In the genomic region with DNA sequence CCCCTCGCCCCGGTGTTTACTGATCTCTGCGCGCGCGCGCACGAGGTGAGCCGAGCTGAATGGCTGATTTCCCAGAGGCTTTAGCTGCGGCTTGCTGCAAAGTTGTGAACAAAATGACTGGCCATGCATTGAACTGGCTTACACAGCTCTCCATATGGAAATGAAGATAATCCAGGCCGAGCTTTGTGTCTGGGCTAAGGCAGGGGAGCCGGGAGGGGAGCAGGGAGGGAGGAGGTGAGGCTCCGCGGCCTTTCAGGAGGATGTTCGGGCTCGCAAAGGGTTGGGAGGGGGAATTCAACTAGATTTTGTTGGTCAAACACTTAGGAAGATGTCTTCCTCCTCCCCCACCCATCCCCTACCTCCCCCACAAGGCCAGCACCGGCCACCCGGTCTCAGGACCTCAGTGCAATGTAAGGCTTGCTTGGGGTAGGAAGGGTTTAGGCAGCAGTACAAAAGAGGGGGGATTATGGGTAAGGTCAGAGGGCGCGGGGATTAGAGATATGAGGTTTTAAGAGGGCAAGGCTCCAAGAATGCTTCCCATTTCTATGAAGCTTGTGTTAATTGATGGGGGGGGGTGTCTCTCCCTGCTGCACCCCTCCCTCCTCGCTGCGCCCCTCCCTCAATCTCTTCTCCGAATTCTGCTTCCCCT, we compare ENCODE assay signal across 13 mouse cellular contexts.
DNase-seq lines count a peak whose midpoint lies in the region; ATAC-seq and TF ChIP-seq lines count a peak whose summit lies in the region.
"Had no signal": no experiment of that assay in that cellular context is flagged by ENCODE, and none has a peak within 500 bp of the region (broad histone marks: within the 10 kb centered on the region; RNA-seq: fewer than 3 reads in every experiment).

No protein-coding gene starts in this region.

- H3K27me3 ChIP-seq in lung, embryonic 14.5 days (ENCODE audit: insufficient read depth, low read length) = peaks cover 26% of the 10 kb centered on the region
- no peaks in the 10 kb centered on the region for H3K27me3 ChIP-seq in forebrain, embryonic 15.5 days
- H3K27me3 ChIP-seq in midbrain, embryonic 11.5 days (ENCODE audit: control insufficient read depth, insufficient read depth, low read length) = peaks cover 62% of the 10 kb centered on the region

- DNase-seq in lung, embryonic 14.5 days = peak; percentile 7
- DNase-seq in lung, postnatal 25 days (ENCODE audit: low spot score) = no peak
- DNase-seq in midbrain, embryonic 11.5 days (ENCODE audit: low spot score, missing footprints) = peak; percentile 98
- DNase-seq in gastrocnemius, adult 2 months = no peak
- DNase-seq in spleen, adult 18-20 months = no peak
- DNase-seq in thymus, postnatal 36 days = no peak
- no peak for DNase-seq in Muller cell, postnatal 12 days (ENCODE audit: inconsistent ontology term)
- DNase-seq: adrenal gland, postnatal 36 days; gastrocnemius, postnatal 10 days; kidney, adult 18-20 months; lung, postnatal 14 days had no signal

- no peak overlapping the region for H3K4me3 ChIP-seq in lung, embryonic 14.5 days (ENCODE audit: low read depth, low read length)
- no peak overlapping the region for H3K4me3 ChIP-seq in forebrain, embryonic 15.5 days
- H3K4me3 ChIP-seq in midbrain, embryonic 11.5 days (ENCODE audit: low read depth, low read length) = no peak overlapping the region
- no peak overlapping the region for H3K4me3 ChIP-seq in gastrocnemius, adult 2 months
- H3K4me3 ChIP-seq: left cerebral cortex, adult 2 months had no signal

- 4% methylated on average over 22 of the region's 23 CpGs for WGBS in lung, embryonic 14.5 days
- 3% methylated on average over 23 of the region's 23 CpGs for WGBS in forebrain, embryonic 15.5 days
- 3% methylated on average over 23 of the region's 23 CpGs for WGBS in midbrain, embryonic 11.5 days

- no peak overlapping the region for H3K4me2 ChIP-seq in lung, embryonic 14.5 days
- H3K4me2 ChIP-seq in forebrain, embryonic 15.5 days (replicated peaks) = peak overlapping the region; percentile 10; the same call in 1 of the 2 replicates
- H3K4me2 ChIP-seq in midbrain, embryonic 11.5 days = peak overlapping the region; percentile 24

- no peak for TF ChIP-seq CTCF in lung, embryonic 14.5 days (IDR thresholded peaks at IDR 0.05; ENCODE audit: low read depth)
- TF ChIP-seq CTCF in gastrocnemius, adult 2 months (IDR thresholded peaks at IDR 0.05) = no peak

- intact Hi-C loops in gastrocnemius, adult 2 months (cut with DNase I) = no loop called here

- no peak for ATAC-seq in lung, embryonic 14.5 days (ENCODE audit: insufficient read depth)
- ATAC-seq in forebrain, embryonic 15.5 days (replicated peaks) = no peak
- ATAC-seq in midbrain, embryonic 11.5 days (ENCODE audit: low FRiP score) = peak; percentile 91

- H3K36me3 ChIP-seq in lung, embryonic 14.5 days (ENCODE audit: insufficient read depth) = no peaks in the 10 kb centered on the region
- no peaks in the 10 kb centered on the region for H3K36me3 ChIP-seq in forebrain, embryonic 15.5 days
- no peaks in the 10 kb centered on the region for H3K36me3 ChIP-seq in midbrain, embryonic 11.5 days (ENCODE audit: control insufficient read depth, insufficient read depth, low read length)

- H3K4me1 ChIP-seq in lung, embryonic 14.5 days (ENCODE audit: insufficient read depth) = no peaks in the 10 kb centered on the region
- H3K4me1 ChIP-seq in forebrain, embryonic 15.5 days = peaks cover 10% of the 10 kb centered on the region
- peaks cover 29% of the 10 kb centered on the region for H3K4me1 ChIP-seq in midbrain, embryonic 11.5 days (ENCODE audit: control insufficient read depth, insufficient read depth, low read length)

- H3K9me3 ChIP-seq in lung, embryonic 14.5 days (ENCODE audit: low read depth, low read length) = peaks cover 4% of the 10 kb centered on the region; the same call in 1 of the 2 replicates
- H3K9me3 ChIP-seq in forebrain, embryonic 15.5 days = no peaks in the 10 kb centered on the region; the same call in 1 of the 2 replicates
- peaks cover 11% of the 10 kb centered on the region for H3K9me3 ChIP-seq in midbrain, embryonic 11.5 days (ENCODE audit: control insufficient read depth, low read length)

- no peak overlapping the region for H3K9ac ChIP-seq in lung, embryonic 14.5 days
- H3K9ac ChIP-seq in forebrain, embryonic 15.5 days (replicated peaks) = no peak overlapping the region
- H3K9ac ChIP-seq in midbrain, embryonic 11.5 days (ENCODE audit: low read length) = peak overlapping the region; percentile 20; the same call in 1 of the 2 replicates

- no peak overlapping the region for H3K27ac ChIP-seq in lung, embryonic 14.5 days (ENCODE audit: low read depth)
- no peak overlapping the region for H3K27ac ChIP-seq in forebrain, embryonic 15.5 days (replicated peaks)
- peak overlapping the region; percentile 72 for H3K27ac ChIP-seq in midbrain, embryonic 11.5 days (ENCODE audit: low read depth, low read length)
- H3K27ac ChIP-seq in gastrocnemius, adult 2 months = no peak overlapping the region
- H3K27ac ChIP-seq: left cerebral cortex, adult 2 months had no signal

Comparison
In these comparisons a context has a peak if more than half of its experiments do, and no peak if none do; other contexts are left out.
1. DNase-seq: peak in lung, embryonic 14.5 days (single experiment) and midbrain, embryonic 11.5 days (single experiment); none in lung, postnatal 25 days (single experiment), gastrocnemius, adult 2 months (single experiment), spleen, adult 18-20 months (0 of 2), thymus, postnatal 36 days (0 of 2) and Muller cell, postnatal 12 days (single experiment).